8 mouse cellular contexts compared by ENCODE assay signal in the genomic region with DNA sequence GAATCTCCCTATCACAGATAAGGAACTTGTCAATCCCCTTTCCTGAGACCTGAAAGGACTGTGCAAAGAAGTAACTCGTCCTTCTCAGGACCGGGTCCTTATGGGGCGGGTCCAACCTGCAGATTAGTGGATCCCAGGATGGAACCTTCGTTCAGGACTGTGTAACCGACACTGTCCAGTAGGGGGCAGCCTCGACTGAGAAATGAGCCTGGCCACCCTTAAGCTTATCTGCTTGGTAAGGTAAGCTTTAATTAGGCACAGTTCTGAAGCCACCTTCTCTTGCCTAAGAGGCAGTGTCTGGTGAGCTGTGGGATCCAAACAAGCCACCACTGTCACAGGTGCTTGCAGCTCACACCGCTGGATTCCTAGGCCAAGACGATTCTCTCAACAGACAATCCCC. TPM values are rescaled to one million over a fixed set of nuclear protein-coding genes. Genes with fewer than 3 reads are reported as not detected.
A peak's percentile ranks its signal among the peaks of the same experiment; 100 is the strongest.
DNase-seq lines count a peak whose midpoint lies in the region; ATAC-seq lines count a peak whose summit lies in the region.

No protein-coding gene starts in this region.

- H3K9ac ChIP-seq in limb, embryonic 12.5 days (replicated peaks) = no peak overlapping the region

- H3K36me3 ChIP-seq in limb, embryonic 12.5 days = no peaks in the 10 kb centered on the region

- H3K27ac ChIP-seq in limb, embryonic 12.5 days = no peak overlapping the region

- H3K4me1 ChIP-seq in limb, embryonic 12.5 days (replicated peaks) = no peaks in the 10 kb centered on the region

- ATAC-seq in granulocyte monocyte progenitor cell, adult 5-6 weeks (replicated peaks; ENCODE audit: poor library complexity, severe bottlenecking) = peak; percentile 85
- ATAC-seq in limb, embryonic 12.5 days (ENCODE audit: insufficient number of reproducible peaks, insufficient read depth, low FRiP score, low TSS enrichment, low read depth) = peak; percentile 43; the same call in 1 of the 2 replicates

- no peak overlapping the region for H3K4me3 ChIP-seq in limb, embryonic 12.5 days (replicated peaks)

- WGBS in limb, embryonic 12.5 days = 16% methylated on average over 8 of the region's 8 CpGs

- peak; percentile 92 for DNase-seq in 3T3-L1 (ENCODE audit: low read depth, low spot score)
- peak; percentile 68 to 94 for DNase-seq in adrenal gland, adult (ENCODE audit: inconsistent age in 2 of 2, low spot score in 1 of 2)
- DNase-seq in embryo, embryonic 11 days = peak; percentile 80
- DNase-seq in kidney, adult 8-10 months = peak; percentile 58 to 85
- peak; percentile 21 to 76 for DNase-seq in monocyte, adult 2 months (ENCODE audit: low read depth in 1 of 2, low spot score in 2 of 2)
- DNase-seq in spleen, postnatal 36 days (ENCODE audit: low spot score in 2 of 2) = peak; percentile 67 to 77

- H3K9me3 ChIP-seq in limb, embryonic 12.5 days = no peaks in the 10 kb centered on the region

- H3K27me3 ChIP-seq in limb, embryonic 12.5 days = no peaks in the 10 kb centered on the region

- no peak overlapping the region for H3K4me2 ChIP-seq in limb, embryonic 12.5 days

RNA-seq across cellular contexts. Expression of a gene that starts 24.8 kb away (rescaled TPM):
- not detected in 2 replicates for total RNA-seq in granulocyte monocyte progenitor cell, adult 5-6 weeks (2014; fragmentation: Nextera tagmentation)
- total RNA-seq in granulocyte monocyte progenitor cell, adult 5-6 weeks (2017) = not detected in 2 replicates
- polyA plus RNA-seq in limb, embryonic 12.5 days (2016; fragmentation: Nextera tagmentation; extraction: Ambion mirVana) = 0.36 TPM in 1 of 2 replicates, not detected in the other

RNA-seq across cellular contexts. Expression of a gene that starts 34.8 kb away (rescaled TPM):
- total RNA-seq in granulocyte monocyte progenitor cell, adult 5-6 weeks (2014; fragmentation: Nextera tagmentation) = 79.1 and 85.4 TPM in 2 replicates
- total RNA-seq in granulocyte monocyte progenitor cell, adult 5-6 weeks (2017) = 30.2 and 30.3 TPM in 2 replicates
- polyA plus RNA-seq in limb, embryonic 12.5 days (2016; fragmentation: Nextera tagmentation; extraction: Ambion mirVana) = 14.4 and 17.0 TPM in 2 replicates
